Mouse (Mus musculus) monocyte, adult 2 months (primary cell): ENCODE data around the gene Araf.

Experiments
- DNase-seq, 2 experiments: peaks; one replicate each; pipeline ENCODE4 v3.0.0; 2022; ENCODE audit warnings: low spot score in 2 of 2, low read depth in 1 of 2

Araf gene

DNA sequence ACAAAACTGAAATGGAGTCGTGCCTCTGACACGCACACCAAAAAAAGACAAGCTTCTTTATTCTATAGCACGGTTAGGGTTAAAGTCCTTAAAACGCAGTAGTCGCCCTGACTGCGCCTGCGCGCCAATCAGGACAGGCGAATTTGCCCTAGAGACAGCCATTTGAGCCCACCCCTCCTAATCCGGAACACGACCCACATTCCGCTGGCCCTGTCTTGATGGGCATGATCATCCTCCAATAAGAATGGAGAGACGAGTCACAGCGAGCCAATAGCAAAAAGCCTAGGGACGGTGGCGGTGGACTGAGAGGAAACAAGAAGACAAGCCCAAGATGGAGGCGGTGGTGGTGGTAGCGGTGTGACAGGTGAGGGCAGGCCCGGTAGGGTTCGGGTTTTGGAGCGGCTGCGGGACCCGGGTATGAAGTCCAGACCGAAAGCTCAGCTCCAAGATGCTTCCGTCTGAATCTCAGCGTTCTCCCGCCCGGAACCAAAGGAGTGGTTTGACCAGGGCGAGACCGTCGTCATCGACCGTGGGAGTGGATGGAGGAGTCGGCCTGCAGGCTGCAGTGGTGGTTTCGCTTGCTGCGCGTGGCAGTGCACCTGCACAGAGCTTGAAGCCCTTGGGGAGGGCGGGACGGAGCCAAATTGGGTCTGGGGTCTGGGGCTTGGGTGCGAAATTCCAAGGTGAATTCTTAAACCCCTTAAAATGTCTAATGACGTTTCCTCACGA is 50.8 kb downstream of the Araf start:
- DNase-seq = peak; percentile 78 to 84

DNA sequence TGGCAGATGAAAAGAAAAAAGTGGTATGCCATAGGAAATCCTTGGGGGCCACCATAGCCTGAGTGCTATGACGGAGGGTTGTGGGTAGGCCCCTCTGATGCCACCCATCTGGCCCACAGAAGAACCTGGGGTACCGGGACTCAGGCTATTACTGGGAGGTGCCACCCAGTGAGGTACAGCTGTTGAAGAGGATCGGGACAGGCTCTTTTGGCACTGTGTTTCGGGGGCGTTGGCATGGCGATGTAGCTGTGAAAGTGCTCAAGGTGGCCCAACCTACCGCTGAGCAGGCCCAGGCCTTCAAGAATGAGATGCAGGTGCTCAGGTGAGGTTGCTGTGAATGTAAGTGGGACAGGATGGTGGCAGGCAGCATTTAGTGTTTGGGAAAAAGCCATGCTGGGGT is 56.2 kb downstream of the Araf start:
- no peak for DNase-seq

DNA sequence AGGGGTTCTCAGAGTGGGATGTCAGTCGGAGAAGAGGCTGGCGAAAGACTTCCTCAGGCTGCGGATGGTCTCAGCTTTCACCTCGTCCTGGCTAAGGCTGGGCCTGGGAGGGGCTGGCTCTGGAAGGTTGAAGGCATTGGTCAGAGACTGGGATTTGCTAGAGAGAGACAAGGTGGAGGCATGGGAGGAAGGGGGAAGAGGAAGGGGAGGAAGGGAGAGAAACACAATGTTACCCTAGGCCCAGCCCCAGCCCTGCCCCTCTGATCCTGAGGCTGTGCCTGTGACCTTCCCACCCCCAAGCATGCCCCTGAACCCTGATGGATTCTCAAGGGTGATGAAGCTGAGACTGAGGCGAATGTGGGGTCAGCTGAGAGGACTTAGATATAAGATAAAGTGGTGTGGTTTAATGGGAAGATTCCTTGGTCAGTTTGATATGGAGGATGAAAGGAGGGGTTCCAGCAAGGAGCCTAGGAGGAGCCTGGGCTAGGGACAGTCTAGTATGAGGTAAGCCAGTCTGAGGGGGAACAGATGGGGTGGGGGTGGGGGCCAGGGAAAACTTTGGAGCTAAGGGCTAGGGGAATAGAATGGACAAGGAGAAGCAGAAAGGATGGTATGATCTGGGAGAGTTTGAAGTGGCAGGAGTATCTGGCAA is 64.0 kb downstream of the Araf start:
- DNase-seq = no peak

DNA sequence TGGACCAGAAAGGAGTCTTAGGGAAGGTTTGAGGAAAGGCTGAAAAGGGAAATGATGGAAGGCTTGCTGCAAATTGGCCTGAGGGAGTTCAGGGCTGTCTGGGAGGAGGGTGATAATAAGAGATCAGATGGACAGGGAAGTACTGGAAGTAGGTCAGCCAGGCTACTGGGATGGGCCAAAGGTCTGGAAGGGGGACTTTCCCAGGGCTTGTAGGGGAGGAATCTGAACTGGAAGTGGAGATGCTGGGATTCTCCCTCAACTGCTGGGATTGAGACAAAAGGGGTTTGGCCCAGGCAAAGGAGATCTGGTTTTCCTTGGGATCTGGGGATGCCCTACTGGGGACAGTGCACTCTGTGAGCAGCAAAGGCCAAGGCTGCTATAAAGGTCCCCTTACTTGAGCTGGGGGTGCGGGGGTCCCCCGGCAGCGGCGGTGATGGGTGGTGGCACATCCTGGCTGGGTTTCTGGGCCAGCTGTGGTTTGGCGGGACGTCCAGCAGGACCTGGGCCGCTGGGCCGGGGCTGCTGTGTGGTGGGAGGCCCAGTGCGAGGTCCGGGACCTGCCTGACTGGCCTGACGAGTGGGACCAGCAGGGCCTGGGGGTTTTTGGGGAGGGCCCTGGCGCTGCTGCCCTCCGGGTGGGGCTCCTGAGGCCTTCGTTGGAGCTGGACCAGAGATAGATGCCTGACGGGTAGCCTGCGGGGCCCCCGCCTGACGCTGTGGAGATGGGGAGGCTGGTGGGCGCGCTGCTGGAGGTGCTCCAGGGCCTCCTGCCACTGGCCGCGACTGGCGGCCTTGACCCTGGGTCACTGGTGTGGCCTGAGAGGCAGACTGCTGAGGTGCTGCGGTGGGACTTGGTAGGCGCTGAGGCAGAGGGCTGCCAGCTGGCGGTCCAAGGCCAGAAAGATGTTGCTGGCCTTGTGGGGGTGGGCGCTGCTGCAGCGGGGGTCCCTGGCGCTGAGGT is 64.8 kb downstream of the Araf start:
- DNase-seq = no peak

DNA sequence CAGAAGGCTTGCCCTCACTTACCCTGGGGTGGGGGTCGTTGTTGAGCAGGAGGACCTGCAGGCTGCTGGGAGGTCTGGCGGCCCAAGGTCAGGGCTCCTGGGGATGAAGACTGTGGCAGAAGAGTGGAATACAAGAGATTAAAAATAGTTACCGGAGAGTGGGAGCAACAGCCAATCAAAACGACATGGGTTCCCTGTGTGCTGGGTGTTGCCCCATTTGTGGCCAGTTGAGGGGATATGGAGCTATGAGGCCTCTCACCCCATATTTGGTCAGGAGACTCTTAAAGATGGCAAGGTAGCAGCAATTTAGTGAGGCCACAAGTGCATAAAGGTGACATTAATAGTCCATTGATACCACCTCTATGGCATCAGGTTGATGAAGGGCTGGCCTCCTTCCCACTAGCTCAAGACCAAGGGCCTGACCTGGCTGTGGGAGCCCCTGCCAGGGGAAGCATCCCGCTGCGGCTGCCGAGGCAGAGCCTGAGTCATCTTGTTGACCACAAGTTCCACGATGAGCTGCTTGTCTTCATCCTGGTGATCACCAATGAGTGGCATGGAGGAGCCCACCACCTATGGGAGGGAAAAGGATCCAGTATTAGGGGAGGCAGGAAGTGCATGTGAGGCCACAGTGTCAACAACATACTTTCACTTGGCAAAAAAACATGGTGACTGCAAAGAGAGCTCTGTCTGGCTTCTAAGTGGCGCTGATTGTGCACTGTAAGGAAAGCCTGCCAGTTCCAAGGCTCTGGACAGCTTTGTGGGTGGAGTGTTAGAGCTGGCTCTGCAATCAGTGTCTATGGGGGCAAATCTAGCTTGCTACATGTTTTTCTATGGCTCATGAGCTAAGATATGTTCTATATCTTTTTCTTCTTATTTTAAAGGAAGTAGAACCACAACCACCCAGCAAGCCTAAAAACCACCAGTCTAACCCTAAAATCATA is 65.8 kb downstream of the Araf start:
- no peak for DNase-seq

DNA sequence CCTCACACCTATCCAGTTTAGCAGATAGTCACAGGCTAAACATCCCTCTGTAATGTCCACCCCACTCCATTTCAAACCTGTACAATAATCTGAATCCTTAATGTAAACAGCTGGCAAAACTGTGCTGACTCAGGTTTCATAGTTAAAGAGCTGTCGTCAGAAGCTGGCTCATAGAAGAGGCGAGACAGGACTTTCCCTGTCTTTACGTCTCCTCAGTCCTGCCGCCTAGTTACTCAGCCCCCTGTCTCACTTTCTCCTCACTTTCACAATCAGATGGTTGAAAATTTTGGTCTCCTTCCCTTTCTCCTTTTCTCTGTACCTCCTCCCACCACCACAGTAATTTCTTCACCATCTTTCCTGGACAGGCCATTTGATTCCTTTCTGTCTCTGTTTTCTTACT is 70.5 kb downstream of the Araf start:
- DNase-seq = no peak

DNA sequence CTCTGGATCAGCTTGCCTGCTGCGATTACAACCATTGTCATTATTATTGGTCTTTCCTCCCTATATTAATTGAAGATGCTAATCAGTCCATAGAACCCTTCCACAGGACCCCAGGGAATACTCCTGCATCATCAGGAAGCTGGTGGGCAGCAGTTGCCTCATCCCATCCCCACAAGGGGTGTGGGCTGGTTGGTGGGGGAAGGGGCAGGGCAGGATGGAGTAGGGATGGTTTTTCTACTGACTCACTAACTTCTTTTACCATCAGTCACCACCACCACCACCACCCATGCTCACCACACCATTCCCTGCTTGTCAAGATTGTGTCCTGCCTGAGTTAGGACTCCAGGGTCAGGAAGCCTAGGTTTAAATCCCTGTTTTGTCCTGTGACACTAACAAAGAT is 71.6 kb downstream of the Araf start:
- DNase-seq = no peak

DNA sequence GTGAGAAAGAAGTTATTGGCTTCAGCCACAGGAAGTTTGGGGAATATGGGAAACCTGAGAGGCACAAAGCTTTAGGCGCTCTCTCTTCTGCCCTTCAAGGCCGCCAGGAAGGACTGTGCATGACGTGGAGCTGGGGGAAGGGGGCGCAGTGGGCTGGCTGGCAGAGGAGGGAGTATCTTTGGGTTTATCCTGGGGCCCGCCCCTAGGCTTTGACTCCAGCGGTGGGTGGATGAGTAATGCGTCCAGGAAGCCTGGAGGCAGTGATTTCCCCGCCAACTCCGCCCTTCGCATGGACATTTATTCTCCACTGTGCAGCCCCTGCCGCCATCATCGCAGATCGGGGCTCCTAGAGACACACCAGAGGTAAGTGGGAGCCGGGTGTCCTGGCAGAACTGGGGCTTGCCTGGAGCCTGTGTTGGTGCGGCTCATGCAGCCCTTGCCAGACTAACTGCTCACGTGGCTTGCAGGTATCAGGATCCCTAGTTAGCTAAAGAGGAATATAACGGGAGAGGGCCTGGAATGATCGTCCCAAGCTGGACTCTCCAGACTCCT is 72.4 kb downstream of the Araf start, which contains the start of gene Timp1:
Gene Timp1, plus strand, starts transcription at position 205 of the 552 bp plus-strand sequence.
- DNase-seq = no peak

DNA sequence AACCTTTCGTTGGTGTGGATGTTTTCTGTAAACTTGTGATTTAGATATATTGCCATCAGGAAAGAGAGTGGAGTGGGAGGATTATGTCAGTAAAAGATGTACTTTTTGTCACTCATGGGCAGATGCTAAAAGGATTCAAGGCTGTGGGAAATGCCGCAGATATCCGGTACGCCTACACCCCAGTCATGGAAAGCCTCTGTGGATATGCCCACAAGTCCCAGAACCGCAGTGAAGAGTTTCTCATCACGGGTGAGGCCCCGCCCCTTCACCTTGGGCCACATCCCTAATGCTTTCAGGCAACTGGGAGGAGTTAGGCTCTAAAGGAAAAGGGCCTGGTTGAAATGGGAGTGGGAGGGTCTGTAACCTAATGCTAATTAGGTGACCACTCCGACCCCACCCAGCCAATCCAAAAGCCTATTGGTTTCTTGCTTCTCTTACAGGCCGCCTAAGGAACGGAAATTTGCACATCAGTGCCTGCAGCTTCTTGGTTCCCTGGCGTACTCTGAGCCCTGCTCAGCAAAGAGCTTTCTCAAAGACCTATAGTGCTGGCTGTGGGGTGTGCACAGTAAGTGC is 75.4 kb downstream of the Araf start:
- no peak for DNase-seq

DNA sequence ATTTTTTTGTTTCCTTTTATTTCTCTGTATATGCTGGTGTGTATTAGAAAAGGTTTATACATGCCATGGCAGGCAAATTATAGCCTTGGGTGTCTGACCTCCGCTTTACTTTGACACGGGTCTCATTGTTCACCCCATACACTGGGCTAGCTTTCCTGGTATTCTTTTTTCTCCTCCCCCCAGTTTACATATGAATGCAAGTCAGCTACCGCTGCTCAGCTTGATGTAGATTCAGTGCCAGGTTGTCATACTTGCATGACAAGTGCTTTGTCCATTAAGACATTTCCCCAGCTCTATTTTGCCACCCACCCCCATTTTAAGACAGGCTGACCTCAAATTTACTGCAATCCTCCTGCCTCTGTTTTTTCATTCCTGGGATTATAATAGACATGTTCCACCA is 77.6 kb downstream of the Araf start:
- DNase-seq = no peak

DNA sequence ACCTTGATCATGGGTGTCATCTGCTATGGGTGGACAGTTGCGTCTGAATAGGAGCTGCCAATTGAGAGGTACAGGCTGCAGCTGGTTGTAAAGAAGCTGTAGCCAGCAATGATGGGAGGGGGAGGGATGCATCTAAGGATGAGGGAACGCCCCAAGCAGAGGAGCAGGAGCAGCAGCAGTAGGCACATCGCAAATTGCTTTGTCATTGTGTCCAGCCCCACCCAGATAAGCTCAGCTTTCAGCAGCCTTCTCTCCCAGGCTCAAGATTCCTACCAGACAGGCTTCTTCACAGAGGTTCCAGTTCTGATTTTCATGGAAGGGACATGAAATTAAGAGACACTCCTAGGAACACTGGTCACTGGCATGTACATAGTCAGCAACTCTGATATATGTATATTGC is 112.5 kb downstream of the Araf start:
- DNase-seq = no peak
